Mouse (Mus musculus) thymus, postnatal 36 days (tissue): Measurements from ENCODE around the gene Ppm1j.

Experiments
- DNase-seq, 2 experiments: peaks; one replicate each; pipeline ENCODE4 v3.0.0; 2022; ENCODE audit warnings: mixed read lengths in 2 of 2

Ppm1j gene

GRCm38 (mm10) chr3:104816130-104816529 is 35.3 kb downstream of the Ppm1j start:
- no peak for DNase-seq

DNA sequence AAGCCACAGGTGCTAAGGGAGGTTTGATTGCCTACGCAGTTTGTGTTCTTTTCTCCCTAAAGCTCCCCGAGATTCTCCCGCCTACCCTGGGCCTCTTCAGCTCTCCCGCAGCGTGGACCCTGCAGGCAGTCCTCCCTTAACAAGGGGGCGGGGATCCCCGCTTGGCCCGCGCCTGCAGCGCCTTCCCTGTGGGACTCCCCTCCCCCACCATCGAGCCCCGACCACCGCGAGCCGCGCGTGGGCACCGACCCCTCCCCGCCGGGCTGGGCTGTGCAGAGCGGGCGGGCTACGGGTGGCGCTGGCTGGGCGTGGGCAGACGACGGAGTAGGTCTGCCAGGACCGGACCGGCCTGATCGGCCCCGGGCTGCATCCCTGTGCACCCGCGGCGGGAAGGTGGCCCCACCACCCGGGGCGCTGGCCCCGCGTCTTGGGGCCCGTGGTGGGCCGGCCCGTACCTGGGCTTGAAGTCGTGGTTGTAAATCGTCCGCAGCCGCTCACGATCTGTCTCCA is 36.7 kb downstream of the Ppm1j start:
- peak; percentile 66 to 74 for DNase-seq

GRCm38 (mm10) chr3:104817991-104818748 is 37.3 kb downstream of the Ppm1j start, which contains the start of gene Mov10:
Mov10 (minus strand) TSS chr3:104818563.
- DNase-seq: peak; percentile 75 to 76

- no peak for DNase-seq
Observed at GRCm38 (mm10) chr3:104818749-104819134, 37.9 kb downstream of the Ppm1j start.

DNA sequence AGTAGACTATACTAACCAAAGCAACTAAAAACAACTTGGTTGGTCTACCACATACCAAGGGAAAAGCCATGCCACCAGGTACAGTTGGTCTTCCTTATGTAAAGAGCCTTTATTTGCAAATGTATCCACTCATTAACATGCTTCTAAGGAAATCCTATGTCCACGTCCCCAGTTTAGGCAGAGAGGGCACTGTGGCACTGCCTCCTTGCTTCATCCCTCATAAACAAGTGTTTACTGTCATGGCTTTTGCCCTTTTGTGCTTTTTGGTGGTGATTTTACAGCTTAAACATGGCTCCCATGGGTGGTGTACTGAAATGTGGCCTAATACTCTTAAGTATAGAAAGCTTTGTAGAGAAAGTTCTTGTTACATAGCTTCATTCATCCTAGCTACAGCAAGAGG is 39.6 kb downstream of the Ppm1j start:
- DNase-seq: no peak

GRCm38 (mm10) chr3:104822413-104822812 is 41.6 kb downstream of the Ppm1j start:
- no peak for DNase-seq
